Mouse (Mus musculus) midbrain, embryonic 12.5 days (tissue): Measurements from ENCODE around the gene Creb5. TPM values are rescaled to one million over a fixed set of nuclear protein-coding genes. Genes with fewer than 3 reads are reported as not detected.
"Not testable (repeated sequence)": the region's sequence is repeated elsewhere in the genome, so short reads cannot be mapped to it uniquely, and the experiment has no call there.

Experiments
- ATAC-seq: fragments of 200-750 bp; cut with Nextera tagmentation; 2 replicates; pipeline ENCODE4 v1.8.0; 2017; ENCODE audit warnings: low read depth, moderate TSS enrichment, moderate library complexity; ENCODE audit not compliant: low FRiP score
- H3K27ac ChIP-seq: fragments of 300-500 bp; sonication (generic); replicated peaks from 2 replicates; pipeline ENCODE4 v1.5.1; 2016; ENCODE audit warnings: mild to moderate bottlenecking
- H3K27me3 ChIP-seq: fragments of 300-500 bp; sonication (generic); 2 replicates; pipeline ENCODE4 v1.6.1; 2016; ENCODE audit warnings: mild to moderate bottlenecking
- H3K36me3 ChIP-seq: fragments of 300-500 bp; sonication (generic); 2 replicates; pipeline ENCODE4 v1.6.1; 2016
- H3K4me1 ChIP-seq: fragments of 300-500 bp; sonication (generic); 2 replicates; pipeline ENCODE4 v1.6.1; 2016
- H3K4me2 ChIP-seq: fragments of 300-500 bp; sonication (generic); replicated peaks from 2 replicates; pipeline ENCODE4 v1.6.1; 2016; ENCODE audit warnings: mild to moderate bottlenecking, moderate library complexity
- H3K4me3 ChIP-seq: fragments of 300-500 bp; sonication (generic); 2 replicates; pipeline ENCODE4 v1.5.1; 2016; ENCODE audit warnings: mild to moderate bottlenecking
- H3K9ac ChIP-seq: fragments of 300-500 bp; sonication (generic); replicated peaks from 2 replicates; pipeline ENCODE4 v1.6.1; 2016; ENCODE audit warnings: mild to moderate bottlenecking, moderate library complexity
- H3K9me3 ChIP-seq: fragments of 300-500 bp; sonication (generic); 2 replicates; pipeline ENCODE4 v1.6.1; 2016; ENCODE audit warnings: mild to moderate bottlenecking
- WGBS: fragments of 180-500 bp; shearing (Covaris S2); methylation state at CpG from one replicate; pipeline ENCODE4 v1.1.7; 2016; 5-methylcytosine and 5-hydroxymethylcytosine counted together
- polyA plus RNA-seq: library from polyadenylated mRNA; unstranded; fragments of >200 nt; fragmentation: Nextera tagmentation; extraction: Ambion mirVana; gene quantifications from 2 replicates; pipeline ENCODE4 v1.2.1, GENCODE M21; 2016

Gene Creb5
- polyA plus RNA-seq, 1 experiment from 2014 or later = 6.3 TPM

- Histone ChIP-seq H3K9me3 (no peaks in the 10 kb centered on the region), H3K9ac (no peak overlapping the region), H3K4me3 (no peak overlapping the region), H3K27me3 (no peaks in the 10 kb centered on the region), H3K4me2 (no peak overlapping the region), H3K4me1 (peaks cover 26% of the 10 kb centered on the region), H3K36me3 (no peaks in the 10 kb centered on the region), H3K27ac (no peak overlapping the region)
- no peak for ATAC-seq
- 85% methylated on average over 3 of the region's 3 CpGs for WGBS
These were observed 109.4 kb downstream of the Creb5 start for GRCm38 (mm10) chr6:53396421-53396820.

GRCm38 (mm10) chr6:53397797-53398196, 110.7 kb downstream of the Creb5 start:
- no peak overlapping the region for H3K27ac ChIP-seq
- H3K4me2 ChIP-seq = no peak overlapping the region
- no peaks in the 10 kb centered on the region for H3K27me3 ChIP-seq
- no peak overlapping the region for H3K4me3 ChIP-seq
- peaks cover 26% of the 10 kb centered on the region for H3K4me1 ChIP-seq
- ATAC-seq = no peak
- 65% methylated on average over 4 of the region's 4 CpGs for WGBS
- H3K9me3 ChIP-seq = no peaks in the 10 kb centered on the region
- H3K9ac ChIP-seq = no peak overlapping the region
- no peaks in the 10 kb centered on the region for H3K36me3 ChIP-seq

GRCm38 (mm10) chr6:53398297-53399140, 111.4 kb downstream of the Creb5 start:
- H3K27ac ChIP-seq = no peak overlapping the region
- no peak overlapping the region for H3K4me3 ChIP-seq
- no peak for ATAC-seq
- H3K9me3 ChIP-seq = no peaks in the 10 kb centered on the region
- H3K36me3 ChIP-seq = no peaks in the 10 kb centered on the region
- H3K9ac ChIP-seq = no peak overlapping the region
- 0 out of 2 replicates have a peak overlapping the region, but pooled peaks have one; percentile 19 for H3K4me2 ChIP-seq
- H3K27me3 ChIP-seq = no peaks in the 10 kb centered on the region
- peaks cover 24% of the 10 kb centered on the region for H3K4me1 ChIP-seq
- 41% methylated on average over 18 of the region's 18 CpGs for WGBS

GRCm38 (mm10) chr6:53401364-53401763, 114.3 kb downstream of the Creb5 start:
- WGBS = 88% methylated on average over 6 of the region's 6 CpGs
- H3K27me3 ChIP-seq = no peaks in the 10 kb centered on the region
- H3K4me2 ChIP-seq = no peak overlapping the region
- no peaks in the 10 kb centered on the region for H3K9me3 ChIP-seq
- H3K27ac ChIP-seq = no peak overlapping the region
- H3K4me3 ChIP-seq = no peak overlapping the region
- H3K4me1 ChIP-seq = peaks cover 10% of the 10 kb centered on the region
- ATAC-seq = no peak
- H3K36me3 ChIP-seq = no peaks in the 10 kb centered on the region
- no peak overlapping the region for H3K9ac ChIP-seq

DNA sequence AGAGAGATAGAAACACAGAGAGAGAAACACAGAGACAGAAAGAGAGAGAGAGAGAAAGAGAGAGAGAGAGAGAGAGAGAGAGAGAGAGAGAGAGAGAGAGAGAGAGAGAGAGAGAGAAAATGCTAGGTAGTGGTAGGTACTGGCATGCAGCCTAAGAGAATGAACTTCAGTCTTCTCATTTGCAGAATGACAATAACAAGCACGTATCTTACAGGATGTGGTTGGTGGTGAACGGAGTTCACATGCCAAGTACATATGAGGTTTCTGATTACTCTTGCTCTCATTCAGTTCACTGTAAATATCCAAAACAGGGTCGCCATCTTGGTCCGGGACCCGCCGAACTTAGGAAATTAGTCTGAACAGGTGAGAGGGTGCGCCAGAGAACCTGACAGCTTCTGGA, 115.5 kb downstream of the Creb5 start:
- H3K4me3 ChIP-seq, H3K27me3 ChIP-seq, H3K4me2 ChIP-seq, H3K27ac ChIP-seq, H3K36me3 ChIP-seq, H3K9ac ChIP-seq, H3K9me3 ChIP-seq, ATAC-seq, H3K4me1 ChIP-seq: not testable (repeated sequence)
- 95% methylated on average over 7 of the region's 7 CpGs for WGBS

- no peak overlapping the region for H3K9ac ChIP-seq
- WGBS = 95% methylated on average over 6 of the region's 6 CpGs
- H3K36me3 ChIP-seq = no peaks in the 10 kb centered on the region
- no peaks in the 10 kb centered on the region for H3K27me3 ChIP-seq
- ATAC-seq = no peak
- no peaks in the 10 kb centered on the region for H3K4me1 ChIP-seq
- no peaks in the 10 kb centered on the region for H3K9me3 ChIP-seq
- H3K27ac ChIP-seq = no peak overlapping the region
- no peak overlapping the region for H3K4me2 ChIP-seq
- no peak overlapping the region for H3K4me3 ChIP-seq
These were observed 122.1 kb downstream of the Creb5 start for GRCm38 (mm10) chr6:53409183-53409582.

DNA sequence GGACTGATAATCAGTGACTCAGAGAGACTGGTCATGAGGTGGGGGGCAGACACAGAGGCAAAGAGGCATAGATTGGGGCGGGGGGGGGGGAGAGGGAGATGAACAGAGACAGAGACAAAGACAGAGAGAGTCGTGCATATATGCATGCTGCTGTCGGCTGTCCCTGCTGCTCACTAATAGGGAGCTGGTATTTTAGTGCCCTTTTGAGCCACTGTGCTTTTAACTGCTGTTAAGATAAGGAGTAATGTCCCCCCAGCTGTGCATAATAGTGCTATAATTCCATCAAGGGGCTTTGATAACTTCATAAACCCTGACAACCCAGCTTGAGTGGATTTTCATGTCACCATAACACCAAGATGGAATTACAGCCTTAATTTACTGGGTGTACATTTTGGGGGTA, 134.3 kb downstream of the Creb5 start:
- Histone ChIP-seq H3K9ac (no peak overlapping the region), H3K27me3 (no peaks in the 10 kb centered on the region), H3K4me3 (no peak overlapping the region), H3K36me3 (no peaks in the 10 kb centered on the region), H3K4me1 (no peaks in the 10 kb centered on the region), H3K9me3 (no peaks in the 10 kb centered on the region), H3K27ac (no peak overlapping the region), H3K4me2 (no peak overlapping the region)
- WGBS = 52% methylated on average over 3 of the region's 3 CpGs
- ATAC-seq = no peak

DNA sequence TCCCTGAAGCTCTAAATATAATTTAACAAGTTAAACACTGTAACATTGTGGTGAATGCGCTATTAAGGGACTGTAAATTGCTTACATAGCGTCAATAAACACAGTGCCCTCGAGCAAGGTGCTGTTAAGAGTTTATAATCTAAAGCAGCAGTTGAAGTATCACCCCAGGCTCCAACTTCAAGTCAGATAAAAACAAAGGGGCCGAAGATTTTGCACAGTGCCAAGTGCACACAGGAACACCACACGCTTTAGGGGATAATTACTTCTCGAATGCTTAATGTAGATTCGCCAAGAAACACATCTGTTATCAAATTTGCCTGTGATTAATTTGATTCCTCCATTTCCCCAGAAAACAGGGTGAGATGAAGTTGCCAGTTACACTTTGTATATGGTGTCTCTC, 142.3 kb downstream of the Creb5 start:
- WGBS = 78% methylated on average over 7 of the region's 7 CpGs
- ATAC-seq = no peak
- Histone ChIP-seq H3K4me2 (no peak overlapping the region), H3K9ac (no peak overlapping the region), H3K27ac (no peak overlapping the region), H3K4me3 (no peak overlapping the region), H3K27me3 (0 out of 2 replicates have a peak, but pooled peaks cover 3% of the 10 kb centered on the region), H3K36me3 (no peaks in the 10 kb centered on the region), H3K9me3 (no peaks in the 10 kb centered on the region), H3K4me1 (peaks cover 5% of the 10 kb centered on the region)

GRCm38 (mm10) chr6:53429891-53430290, 142.8 kb downstream of the Creb5 start:
- no peak for ATAC-seq
- no peaks in the 10 kb centered on the region for H3K36me3 ChIP-seq
- WGBS = 49% methylated on average over 4 of the region's 4 CpGs
- no peak overlapping the region for H3K4me3 ChIP-seq
- no peak overlapping the region for H3K4me2 ChIP-seq
- H3K4me1 ChIP-seq = peaks cover 5% of the 10 kb centered on the region
- 0 out of 2 replicates have a peak, but pooled peaks cover 3% of the 10 kb centered on the region for H3K27me3 ChIP-seq
- no peak overlapping the region for H3K27ac ChIP-seq
- no peaks in the 10 kb centered on the region for H3K9me3 ChIP-seq
- H3K9ac ChIP-seq = no peak overlapping the region

GRCm38 (mm10) chr6:53445862-53446460, 158.9 kb downstream of the Creb5 start:
- Histone ChIP-seq H3K9ac (no peak overlapping the region), H3K4me1 (peaks cover 7% of the 10 kb centered on the region), H3K27me3 (no peaks in the 10 kb centered on the region), H3K4me3 (no peak overlapping the region), H3K27ac (no peak overlapping the region), H3K36me3 (no peaks in the 10 kb centered on the region), H3K4me2 (no peak overlapping the region), H3K9me3 (no peaks in the 10 kb centered on the region)
- no peak for ATAC-seq
- WGBS = 93% methylated on average over 11 of the region's 11 CpGs

- Histone ChIP-seq H3K9me3 (no peaks in the 10 kb centered on the region), H3K4me2 (no peak overlapping the region), H3K4me1 (peaks cover 10% of the 10 kb centered on the region), H3K4me3 (no peak overlapping the region), H3K27me3 (no peaks in the 10 kb centered on the region), H3K36me3 (no peaks in the 10 kb centered on the region), H3K9ac (no peak overlapping the region), H3K27ac (no peak overlapping the region)
- 94% methylated on average over 9 of the region's 9 CpGs for WGBS
- no peak for ATAC-seq
These were observed 160.4 kb downstream of the Creb5 start for GRCm38 (mm10) chr6:53447479-53447878.

- Histone ChIP-seq H3K4me3 (no peak overlapping the region), H3K27ac (no peak overlapping the region), H3K36me3 (no peaks in the 10 kb centered on the region), H3K4me2 (no peak overlapping the region), H3K27me3 (no peaks in the 10 kb centered on the region), H3K9me3 (no peaks in the 10 kb centered on the region), H3K4me1 (peaks cover 10% of the 10 kb centered on the region), H3K9ac (no peak overlapping the region)
- ATAC-seq = no peak
- 93% methylated on average over 9 of the region's 9 CpGs for WGBS
These were observed 161.3 kb downstream of the Creb5 start for GRCm38 (mm10) chr6:53448317-53448870.
